Mouse (Mus musculus): ENCODE results near the gene Sfi1. TPM values are rescaled to one million over a fixed set of nuclear protein-coding genes. Genes with fewer than 3 reads are reported as not detected.
"Not testable (repeated sequence)": the region's sequence is repeated elsewhere in the genome, so short reads cannot be mapped to it uniquely, and the experiment has no call there.

Gene Sfi1
- total RNA-seq, 1 experiment from 2014 or later = 92.1 TPM

- DNase-seq = no peak
Measured at GRCm38 (mm10) chr11:3103619-3104164, 89.6 kb downstream of the Sfi1 start.

GRCm38 (mm10) chr11:3102626-3103025 is 90.6 kb downstream of the Sfi1 start:
- not testable (repeated sequence) for DNase-seq

- DNase-seq = no peak
Measured at GRCm38 (mm10) chr11:3101875-3102494, 91.3 kb downstream of the Sfi1 start.

- no peak for DNase-seq
Measured at GRCm38 (mm10) chr11:3101072-3101874, 92.0 kb downstream of the Sfi1 start.

- not testable (repeated sequence) for DNase-seq
Measured at GRCm38 (mm10) chr11:3100066-3100645, 93.1 kb downstream of the Sfi1 start.

Other genes starting within 250 kb of the Sfi1 start
- 60.1 and 67.3 TPM in 2 replicates for gene Eif4enif1, start 8.9 kb upstream of the Sfi1 start, total RNA-seq (2021)
- gene Drg1, start 73.0 kb upstream of the Sfi1 start, total RNA-seq (2021) = 90.8 and 117 TPM in 2 replicates
- 33.2 and 51.0 TPM in 2 replicates for gene Patz1, start 95.4 kb upstream of the Sfi1 start, total RNA-seq (2021)
- gene Pik3ip1, start 136.9 kb upstream of the Sfi1 start, total RNA-seq (2021) = 13.1 and 18.5 TPM in 2 replicates
- gene Limk2, start 215.7 kb upstream of the Sfi1 start, total RNA-seq (2021) = 27.1 and 44.5 TPM in 2 replicates

All from adrenal gland, postnatal 25 days (tissue).